7 mouse cellular contexts compared by ENCODE assay signal in genomic region chr5:5693956-5694653, GRCm38 (mm10). TPM values are rescaled to one million over a fixed set of nuclear protein-coding genes. Genes with fewer than 3 reads are reported as not detected.
DNase-seq lines count a peak whose midpoint lies in the region; ATAC-seq and TF ChIP-seq lines count a peak whose summit lies in the region.

Gene Steap2, minus strand, starts transcription at chr5:5694578.

- peak within 1 kb of the TSS; percentile 92 for H3K4me3 ChIP-seq in hindbrain, embryonic 15.5 days
- peak within 1 kb of the TSS; percentile 48 for H3K4me3 ChIP-seq in limb, embryonic 11.5 days (ENCODE audit: low read depth, low read length)
- peak within 1 kb of the TSS; percentile 80 for H3K4me3 ChIP-seq in midbrain, embryonic 14.5 days (replicated peaks; ENCODE audit: low read depth, low read length)
- H3K4me3 ChIP-seq in stomach, postnatal 0 days (ENCODE audit: low read depth, low read length) = peak within 1 kb of the TSS; percentile 79

- no peak for TF ChIP-seq CTCF in stomach, postnatal 0 days (IDR thresholded peaks at IDR 0.05; ENCODE audit: low read depth)

- peak; percentile 92 for ATAC-seq in hindbrain, embryonic 15.5 days (ENCODE audit: low FRiP score, low read depth)
- peak; percentile 92 for ATAC-seq in limb, embryonic 11.5 days (ENCODE audit: insufficient number of reproducible peaks, low FRiP score, low TSS enrichment, low read depth)
- peak; percentile 84 for ATAC-seq in midbrain, embryonic 14.5 days (ENCODE audit: low FRiP score, low TSS enrichment)
- peak; percentile 90 for ATAC-seq in stomach, postnatal 0 days (ENCODE audit: low FRiP score, low TSS enrichment)

- H3K9me3 ChIP-seq in hindbrain, embryonic 15.5 days = no peaks in the 10 kb centered on the region
- H3K9me3 ChIP-seq in limb, embryonic 11.5 days (ENCODE audit: control insufficient read depth, low read length) = peaks cover 4% of the 10 kb centered on the region; the same call in 1 of the 2 replicates
- no peaks in the 10 kb centered on the region for H3K9me3 ChIP-seq in midbrain, embryonic 14.5 days (ENCODE audit: control insufficient read depth, low read length)
- H3K9me3 ChIP-seq in stomach, postnatal 0 days (ENCODE audit: control insufficient read depth, low read length) = no peaks in the 10 kb centered on the region

- H3K9ac ChIP-seq in hindbrain, embryonic 15.5 days = peak within 1 kb of the TSS; percentile 81
- H3K9ac ChIP-seq in limb, embryonic 11.5 days (ENCODE audit: low read length) = peak within 1 kb of the TSS; percentile 89
- H3K9ac ChIP-seq in midbrain, embryonic 14.5 days (replicated peaks; ENCODE audit: low read length) = peak within 1 kb of the TSS; percentile 82
- peak within 1 kb of the TSS; percentile 88 for H3K9ac ChIP-seq in stomach, postnatal 0 days (ENCODE audit: low read length)

- no peaks in the 10 kb centered on the region for H3K27me3 ChIP-seq in hindbrain, embryonic 15.5 days
- H3K27me3 ChIP-seq in limb, embryonic 11.5 days (ENCODE audit: control insufficient read depth, insufficient read depth, low read length) = no peaks in the 10 kb centered on the region
- no peaks in the 10 kb centered on the region for H3K27me3 ChIP-seq in midbrain, embryonic 14.5 days (ENCODE audit: control insufficient read depth, insufficient read depth, low read length)
- no peaks in the 10 kb centered on the region for H3K27me3 ChIP-seq in stomach, postnatal 0 days (ENCODE audit: control insufficient read depth, insufficient read depth, low read length)

- no peak for TF ChIP-seq EP300 in stomach, postnatal 0 days (optimal IDR thresholded peaks at IDR 0.05)

- peak within 1 kb of the TSS; percentile 95 for H3K4me2 ChIP-seq in hindbrain, embryonic 15.5 days
- peak within 1 kb of the TSS; percentile 78 for H3K4me2 ChIP-seq in limb, embryonic 11.5 days (ENCODE audit: low read depth, severe bottlenecking)
- H3K4me2 ChIP-seq in midbrain, embryonic 14.5 days (ENCODE audit: low read length) = peak within 1 kb of the TSS; percentile 86
- peak within 1 kb of the TSS; percentile 74 for H3K4me2 ChIP-seq in stomach, postnatal 0 days (replicated peaks; ENCODE audit: low read depth)

- peak within 1 kb of the TSS; percentile 69 for H3K27ac ChIP-seq in hindbrain, embryonic 15.5 days (replicated peaks)
- H3K27ac ChIP-seq in limb, embryonic 11.5 days (replicated peaks; ENCODE audit: low read depth, low read length) = no peak within 1 kb of the TSS; the same call in 1 of the 2 replicates
- peak within 1 kb of the TSS; percentile 49; the same call in 1 of the 2 replicates for H3K27ac ChIP-seq in midbrain, embryonic 14.5 days (replicated peaks; ENCODE audit: low read depth, low read length)
- H3K27ac ChIP-seq in stomach, postnatal 0 days (replicated peaks) = peak within 1 kb of the TSS; percentile 53

- peaks cover 7% of the 10 kb centered on the region; the same call in 1 of the 2 replicates for H3K4me1 ChIP-seq in hindbrain, embryonic 15.5 days (replicated peaks)
- H3K4me1 ChIP-seq in limb, embryonic 11.5 days (ENCODE audit: control insufficient read depth, insufficient read depth, low read length) = no peaks in the 10 kb centered on the region
- peaks cover 4% of the 10 kb centered on the region; the same call in 1 of the 2 replicates for H3K4me1 ChIP-seq in midbrain, embryonic 14.5 days (ENCODE audit: control insufficient read depth, insufficient read depth, low read length)
- H3K4me1 ChIP-seq in stomach, postnatal 0 days (replicated peaks; ENCODE audit: control insufficient read depth, insufficient read depth) = no peaks in the 10 kb centered on the region

- no peaks in the 10 kb centered on the region for H3K36me3 ChIP-seq in hindbrain, embryonic 15.5 days
- H3K36me3 ChIP-seq in limb, embryonic 11.5 days (ENCODE audit: control insufficient read depth, insufficient read depth, low read length) = no peaks in the 10 kb centered on the region
- H3K36me3 ChIP-seq in midbrain, embryonic 14.5 days (ENCODE audit: control insufficient read depth, insufficient read depth, low read length) = no peaks in the 10 kb centered on the region
- H3K36me3 ChIP-seq in stomach, postnatal 0 days (ENCODE audit: control insufficient read depth, insufficient read depth, low read length) = no peaks in the 10 kb centered on the region

- 0% methylated on average over 61 of the region's 66 CpGs for WGBS in hindbrain, embryonic 15.5 days
- under 1% methylated on average over 50 of the region's 66 CpGs for whole genome bisulfite sequencing in limb, embryonic 11.5 days
- WGBS in midbrain, embryonic 14.5 days = under 1% methylated on average over 50 of the region's 66 CpGs
- under 1% methylated on average over 54 of the region's 66 CpGs for WGBS in stomach, postnatal 0 days

- peak; percentile 79 for DNase-seq in adrenal gland, postnatal 10 days
- peak; percentile 44 to 57 for DNase-seq in cerebellum, postnatal 36 days
- DNase-seq in gastrocnemius, adult 8-10 months (ENCODE audit: low spot score in 2 of 2) = peak; percentile 7 to 14
- DNase-seq in limb, embryonic 11.5 days (ENCODE audit: low spot score) = peak; percentile 76
- DNase-seq in midbrain, embryonic 14.5 days = peak; percentile 79
- peak; percentile 76 for DNase-seq in stomach, postnatal 0 days (ENCODE audit: low spot score)

RNA-seq across cellular contexts. Expression of gene Steap2, which starts in this region (rescaled TPM):
- total RNA-seq in adrenal gland, postnatal 10 days (2021) = 10 to 100 TPM; 23.8 to 24.2 TPM
- total RNA-seq in gastrocnemius, adult 8-10 months (2022) = under 1 TPM; 0.27 to 0.41 (median 0.37) TPM
- 5.8 and 7.6 TPM in 2 replicates for polyA plus RNA-seq in hindbrain, embryonic 15.5 days (2015; fragmentation: Nextera tagmentation; extraction: Ambion mirVana)
- 7.1 and 8.4 TPM in 2 replicates for polyA plus RNA-seq in limb, embryonic 11.5 days (2014; fragmentation: Nextera tagmentation; extraction: Ambion mirVana)
- polyA plus RNA-seq in midbrain, embryonic 14.5 days (2014; fragmentation: Nextera tagmentation; extraction: Ambion mirVana) = 5.0 and 6.2 TPM in 2 replicates
- polyA plus RNA-seq in stomach, postnatal 0 days (2015; fragmentation: Nextera tagmentation; extraction: Ambion mirVana) = 4.2 and 5.0 TPM in 2 replicates

Comparison
In these comparisons a context has a peak if more than half of its experiments do, and no peak if none do; other contexts are left out.
1. RNA of gene Steap2 (total RNA-seq): 23.8 to 24.2 TPM in adrenal gland, postnatal 10 days; 0.27 to 0.41 TPM in gastrocnemius, adult 8-10 months; every median in the first group is over 10 times any median in the second.
2. Peak in DNase-seq in gastrocnemius, adult 8-10 months; RNA of the gene not detected or under 1 TPM.
3. DNase-seq: peak in every context shown above with its lines; median percentile 79 in adrenal gland, postnatal 10 days; 79 in midbrain, embryonic 14.5 days; 76 in limb, embryonic 11.5 days; 76 in stomach, postnatal 0 days; 50 in cerebellum, postnatal 36 days; 10 in gastrocnemius, adult 8-10 months.
4. Peak in every context shown above with its lines, with median percentiles within 50 percentile points of each other: ATAC-seq, H3K4me2 ChIP-seq, H3K4me3 ChIP-seq and H3K9ac ChIP-seq.